Mouse (Mus musculus): ENCODE measurements at regions not wholly inside any gene's neighbourhood (a gene's known extent, or its start where the extent isn't known, plus 50 kb on each side); places are given as distances from the start of the nearest gene placed in this dataset.

DNA sequence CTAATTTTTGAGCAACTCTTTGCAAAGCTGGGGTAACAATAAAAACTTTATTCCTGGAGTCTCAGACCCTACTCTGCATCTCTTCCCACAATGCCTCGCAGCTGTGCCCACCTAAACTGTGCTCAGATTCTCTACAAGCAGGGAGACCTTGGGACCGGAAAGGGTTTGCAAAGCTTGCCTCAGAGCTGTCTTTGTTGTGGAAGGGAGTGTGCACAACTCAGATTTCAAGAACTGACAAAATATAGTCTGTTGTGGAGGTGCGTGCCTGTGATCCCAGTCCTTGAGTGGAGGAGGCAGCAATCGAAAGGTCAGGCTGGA is 530.2 kb downstream of the Pdcd6ip start:
- TF ChIP-seq CEBPB (IDR thresholded peaks at IDR 0.05; ENCODE audit: insufficient read depth, poor library complexity, severe bottlenecking), result no peak
- TF ChIP-seq MYOG (IDR thresholded peaks at IDR 0.05; ENCODE audit: control insufficient read depth in 1 of 3, insufficient read depth in 1 of 3, insufficient read length in 2 of 3, low read depth in 2 of 3), result no peak
- TF ChIP-seq E2F4 (IDR thresholded peaks at IDR 0.05; ENCODE audit: insufficient read depth), result no peak
- TF ChIP-seq USF1 (IDR thresholded peaks at IDR 0.05; ENCODE audit: low read depth), result no peak
- no peak for TF ChIP-seq REST (IDR thresholded peaks at IDR 0.05; ENCODE audit: insufficient read depth, insufficient read length)
- TF ChIP-seq TCF3 (IDR thresholded peaks at IDR 0.05; ENCODE audit: insufficient read length, low read depth), result no peak
- no peak for TF ChIP-seq POLR2AphosphoS2 (IDR thresholded peaks at IDR 0.05; ENCODE audit: insufficient read length, low read depth)
- TF ChIP-seq MYOD1 (IDR thresholded peaks at IDR 0.05; ENCODE audit: control insufficient read depth in 1 of 3, insufficient read length in 2 of 3, low read depth in 2 of 3), result no peak
- Histone ChIP-seq H3K27me3 (ENCODE audit: control insufficient read depth, insufficient read depth, insufficient read length) (no peaks in the 10 kb centered on the region), H3K4me3 (no peak overlapping the region), H3K4me2 (ENCODE audit: low read depth) (no peak overlapping the region), H3K36me3 (ENCODE audit: control insufficient read depth, insufficient read depth) (no peaks in the 10 kb centered on the region), H3K79me2 (ENCODE audit: control insufficient read depth, insufficient read depth) (no peaks in the 10 kb centered on the region), H3ac (ENCODE audit: control insufficient read depth, insufficient read length) (no peak overlapping the region)

DNA sequence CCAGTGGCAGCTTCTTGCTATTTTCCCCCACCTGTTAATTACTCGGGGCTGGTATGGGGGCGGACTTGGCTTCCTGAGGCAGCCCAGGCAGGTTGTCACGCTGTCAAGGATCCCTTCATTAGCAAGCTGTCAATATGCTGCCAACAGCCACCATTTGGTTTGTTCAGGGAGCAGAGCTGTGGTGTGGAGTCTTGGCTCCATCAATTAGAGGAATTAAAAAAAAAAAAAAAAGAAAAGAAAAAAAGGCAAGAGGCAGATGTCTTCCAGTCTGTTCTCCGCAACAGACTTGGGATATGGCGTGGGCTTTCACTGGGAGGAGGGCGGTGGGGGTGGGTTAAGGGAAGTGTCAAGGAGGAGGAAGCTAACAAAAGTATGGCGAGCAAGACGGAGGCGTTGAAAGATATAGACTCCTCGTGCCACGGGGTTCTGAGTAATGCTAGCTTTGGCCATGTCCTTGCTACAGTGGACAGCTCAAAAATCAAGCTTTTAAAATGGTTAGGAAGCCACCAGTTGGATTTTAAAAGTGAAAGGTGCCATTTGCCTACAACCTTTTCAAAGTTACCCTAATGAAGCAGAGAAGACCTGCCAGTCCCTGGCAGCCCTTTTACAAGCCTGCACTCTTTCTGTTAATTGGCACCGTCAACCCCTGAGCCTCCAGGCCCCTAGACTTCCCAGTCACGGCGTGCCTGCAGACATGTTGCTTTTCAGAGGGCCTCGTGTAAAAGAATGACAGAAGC is 530.7 kb downstream of the Pdcd6ip start:
- no peak overlapping the region for H3ac ChIP-seq (ENCODE audit: control insufficient read depth, insufficient read length)
- no peak overlapping the region for H3K4me2 ChIP-seq (ENCODE audit: low read depth)
- H3K4me3 ChIP-seq, result no peak overlapping the region
- TF ChIP-seq POLR2AphosphoS2 (IDR thresholded peaks at IDR 0.05; ENCODE audit: insufficient read length, low read depth), result no peak
- no peak for TF ChIP-seq MYOG (IDR thresholded peaks at IDR 0.05; ENCODE audit: control insufficient read depth in 1 of 3, insufficient read depth in 1 of 3, insufficient read length in 2 of 3, low read depth in 2 of 3)
- TF ChIP-seq TCF12 (IDR thresholded peaks at IDR 0.05; ENCODE audit: insufficient read depth, poor library complexity, severe bottlenecking), result no peak
- no peak for TF ChIP-seq E2F4 (IDR thresholded peaks at IDR 0.05; ENCODE audit: insufficient read depth)
- TF ChIP-seq REST (IDR thresholded peaks at IDR 0.05; ENCODE audit: insufficient read depth, insufficient read length), result no peak
- TF ChIP-seq TCF3 (IDR thresholded peaks at IDR 0.05; ENCODE audit: insufficient read length, low read depth), result no peak
- TF ChIP-seq POLR2A (IDR thresholded peaks at IDR 0.05; ENCODE audit: insufficient read length, low read depth), result no peak
- TF ChIP-seq SRF (IDR thresholded peaks at IDR 0.05; ENCODE audit: control insufficient read depth, insufficient read length, low read depth), result no peak
- TF ChIP-seq MYOD1 (IDR thresholded peaks at IDR 0.05; ENCODE audit: control insufficient read depth in 1 of 3, insufficient read length in 2 of 3, low read depth in 2 of 3), result no peak
- TF ChIP-seq MAX (IDR thresholded peaks at IDR 0.05; ENCODE audit: low read depth), result no peak
- no peak for TF ChIP-seq USF1 (IDR thresholded peaks at IDR 0.05; ENCODE audit: low read depth)
- TF ChIP-seq CEBPB (IDR thresholded peaks at IDR 0.05; ENCODE audit: insufficient read depth, poor library complexity, severe bottlenecking), result no peak
- no peaks in the 10 kb centered on the region for H3K79me2 ChIP-seq (ENCODE audit: control insufficient read depth, insufficient read depth)
- H3K36me3 ChIP-seq (ENCODE audit: control insufficient read depth, insufficient read depth), result no peaks in the 10 kb centered on the region
- no peaks in the 10 kb centered on the region for H3K27me3 ChIP-seq (ENCODE audit: control insufficient read depth, insufficient read depth, insufficient read length)

DNA sequence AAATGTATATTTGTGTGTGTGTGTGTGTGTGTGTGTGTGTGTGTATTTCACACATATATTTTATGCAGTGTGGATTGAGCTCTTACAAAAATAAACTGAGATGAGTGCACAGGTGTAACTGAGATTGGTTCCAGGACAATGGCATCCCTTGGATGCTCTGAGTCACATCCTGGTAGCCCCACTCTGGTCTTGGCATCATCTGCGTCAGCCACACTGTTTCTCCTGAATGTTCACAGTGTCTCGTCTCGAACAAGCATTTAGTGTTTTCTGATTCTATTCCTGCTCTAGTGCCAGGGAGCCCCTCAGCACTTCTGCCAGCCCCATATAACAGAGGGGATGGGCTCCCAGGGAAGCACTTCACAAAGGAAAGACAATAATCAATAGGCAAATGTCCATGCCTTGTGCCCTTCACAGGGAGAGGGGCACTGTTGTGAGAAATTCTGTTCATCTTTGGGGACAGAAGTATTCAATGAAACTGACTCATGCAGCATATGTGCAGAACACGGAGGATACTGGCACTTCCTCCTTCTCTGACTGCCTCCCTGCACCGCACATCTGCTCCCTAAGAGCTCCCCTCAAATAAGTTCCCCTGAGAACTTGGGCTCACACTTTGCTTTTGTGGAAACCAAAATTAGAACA is 536.2 kb downstream of the Pdcd6ip start:
- Histone ChIP-seq H3ac (ENCODE audit: control insufficient read depth, insufficient read length) (no peak overlapping the region), H3K36me3 (ENCODE audit: control insufficient read depth, insufficient read depth) (no peaks in the 10 kb centered on the region), H3K4me2 (ENCODE audit: low read depth) (no peak overlapping the region), H3K4me3 (no peak overlapping the region), H3K79me2 (ENCODE audit: control insufficient read depth, insufficient read depth) (no peaks in the 10 kb centered on the region), H3K27me3 (ENCODE audit: control insufficient read depth, insufficient read depth, insufficient read length) (no peaks in the 10 kb centered on the region)
- TF ChIP-seq USF1 (IDR thresholded peaks at IDR 0.05; ENCODE audit: low read depth) (no peak), MAX (IDR thresholded peaks at IDR 0.05; ENCODE audit: low read depth) (no peak), POLR2AphosphoS2 (IDR thresholded peaks at IDR 0.05; ENCODE audit: insufficient read length, low read depth) (no peak)

DNA sequence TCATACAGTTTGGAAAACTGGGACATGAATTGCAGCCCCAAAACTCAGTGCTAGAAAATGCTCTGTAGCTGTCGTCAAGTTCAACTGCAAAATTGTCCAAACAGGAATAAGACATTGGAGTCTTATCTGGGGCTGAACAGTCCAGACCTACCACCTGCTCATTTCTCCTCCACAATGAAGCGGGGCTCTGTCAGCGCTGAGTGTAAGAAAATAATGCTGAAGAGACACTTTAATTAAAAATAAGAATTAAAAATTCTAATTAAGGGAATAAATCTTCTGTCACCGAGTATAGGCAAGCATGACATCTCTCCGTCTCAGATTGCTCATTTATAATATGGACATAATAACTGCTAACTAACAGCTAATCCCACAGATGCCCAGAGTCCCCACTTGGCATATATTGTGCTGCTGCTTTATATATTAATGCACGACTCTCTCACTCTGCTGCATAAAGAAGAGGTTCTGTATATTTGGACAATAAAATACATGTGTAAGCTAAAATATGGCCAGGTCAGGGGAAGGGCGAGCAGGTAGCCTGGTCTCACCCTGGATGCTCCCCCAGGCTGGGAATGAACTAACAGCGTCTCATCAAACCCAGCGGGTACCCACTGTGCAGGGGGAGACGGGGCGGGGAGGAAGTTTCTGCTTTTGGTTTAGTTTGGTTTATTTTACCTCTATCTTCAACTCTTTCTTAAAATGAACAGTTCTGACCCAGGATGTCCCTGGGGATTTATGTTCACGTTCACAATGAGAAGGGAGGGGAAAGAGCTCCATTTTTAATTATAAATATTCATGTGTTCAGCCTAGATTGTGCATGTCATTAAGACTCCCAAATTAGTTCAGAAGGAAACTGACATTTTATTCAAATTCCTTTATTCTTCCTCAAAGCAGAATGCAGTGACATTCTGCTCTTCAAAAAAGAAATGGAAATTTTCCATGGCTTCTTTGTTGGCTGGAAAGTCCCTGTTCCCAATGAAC is 544.9 kb downstream of the Pdcd6ip start:
- Histone ChIP-seq H3K4me3 (no peak overlapping the region), H3K4me2 (ENCODE audit: low read depth) (no peak overlapping the region), H3K79me2 (ENCODE audit: control insufficient read depth, insufficient read depth) (no peaks in the 10 kb centered on the region), H3ac (ENCODE audit: control insufficient read depth, insufficient read length) (no peak overlapping the region), H3K27me3 (ENCODE audit: control insufficient read depth, insufficient read depth, insufficient read length) (no peaks in the 10 kb centered on the region), H3K36me3 (ENCODE audit: control insufficient read depth, insufficient read depth) (no peaks in the 10 kb centered on the region)
- TF ChIP-seq SRF (IDR thresholded peaks at IDR 0.05; ENCODE audit: control insufficient read depth, insufficient read length, low read depth), result no peak
- TF ChIP-seq POLR2AphosphoS2 (IDR thresholded peaks at IDR 0.05; ENCODE audit: insufficient read length, low read depth), result no peak
- TF ChIP-seq MYOG (IDR thresholded peaks at IDR 0.05; ENCODE audit: control insufficient read depth in 1 of 3, insufficient read depth in 1 of 3, insufficient read length in 2 of 3, low read depth in 2 of 3), result no peak
- TF ChIP-seq MAX (IDR thresholded peaks at IDR 0.05; ENCODE audit: low read depth), result no peak
- no peak for TF ChIP-seq USF1 (IDR thresholded peaks at IDR 0.05; ENCODE audit: low read depth)
- no peak for TF ChIP-seq MYOD1 (IDR thresholded peaks at IDR 0.05; ENCODE audit: control insufficient read depth in 1 of 3, insufficient read length in 2 of 3, low read depth in 2 of 3)
- TF ChIP-seq TCF3 (IDR thresholded peaks at IDR 0.05; ENCODE audit: insufficient read length, low read depth), result no peak
- TF ChIP-seq CEBPB (IDR thresholded peaks at IDR 0.05; ENCODE audit: insufficient read depth, poor library complexity, severe bottlenecking), result no peak
- no peak for TF ChIP-seq POLR2A (IDR thresholded peaks at IDR 0.05; ENCODE audit: insufficient read length, low read depth)
- TF ChIP-seq REST (IDR thresholded peaks at IDR 0.05; ENCODE audit: insufficient read depth, insufficient read length), result no peak
- TF ChIP-seq E2F4 (IDR thresholded peaks at IDR 0.05; ENCODE audit: insufficient read depth), result no peak
- no peak for TF ChIP-seq TCF12 (IDR thresholded peaks at IDR 0.05; ENCODE audit: insufficient read depth, poor library complexity, severe bottlenecking)

Data from myocyte (in vitro differentiated cells).